Mouse (Mus musculus): Measurements from ENCODE around the gene Ncam1.

DNA sequence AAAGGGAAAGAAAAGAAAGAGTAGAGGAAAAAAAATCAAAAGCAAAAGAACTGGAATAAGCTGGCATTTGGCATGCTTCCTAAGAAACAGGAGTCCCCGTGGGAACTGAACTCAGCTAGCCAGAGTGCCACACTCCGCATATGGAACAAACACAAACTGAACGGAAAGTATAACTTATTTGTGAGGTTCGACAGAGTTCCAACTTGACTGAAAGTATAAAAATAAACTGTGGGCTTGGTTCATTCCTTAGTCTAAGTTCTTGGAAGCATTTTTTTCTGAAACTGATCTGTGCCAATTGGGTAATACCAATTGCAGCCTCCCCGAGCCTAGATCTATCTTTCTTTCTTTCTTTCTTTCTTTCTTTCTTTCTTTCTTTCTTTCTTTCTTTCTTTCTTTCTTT is 294.1 kb downstream of the Ncam1 start:
- TF ChIP-seq POLR2A (IDR thresholded peaks at IDR 0.05; ENCODE audit: insufficient read depth, low read depth, low read length) (no peak), CTCF (IDR thresholded peaks at IDR 0.05; ENCODE audit: insufficient read depth, low read depth, low read length) (no peak)

All from olfactory bulb, adult 2 months (tissue).